Mouse (Mus musculus): ENCODE results near the gene Elavl4. TPM values are rescaled to one million over a fixed set of nuclear protein-coding genes. Genes with fewer than 3 reads are reported as not detected.

Gene Elavl4
- polyA plus RNA-seq, 1 experiment from 2014 or later, result 90.4 TPM

- H3K27me3 ChIP-seq (replicated peaks; ENCODE audit: low read depth, poor library complexity, severe bottlenecking), result no peaks in the 10 kb centered on the region
- H3K4me3 ChIP-seq, result no peak overlapping the region
- H3K27ac ChIP-seq (replicated peaks), result no peak overlapping the region
- peaks cover 11% of the 10 kb centered on the region for H3K4me1 ChIP-seq
- DNase-seq (ENCODE audit: low spot score), result no peak
- WGBS, result 93% methylated on average over 4 of the region's 4 CpGs
- H3K36me3 ChIP-seq (replicated peaks), result no peaks in the 10 kb centered on the region
- H3K9me3 ChIP-seq, result no peaks in the 10 kb centered on the region
Observed at GRCm38 (mm10) chr4:110255617-110256016, 96.1 kb downstream of the Elavl4 start.

- WGBS, result 78% methylated on average over 3 of the region's 3 CpGs
- Histone ChIP-seq H3K9me3 (no peaks in the 10 kb centered on the region), H3K27ac (replicated peaks) (no peak overlapping the region), H3K4me3 (no peak overlapping the region), H3K27me3 (replicated peaks; ENCODE audit: low read depth, poor library complexity, severe bottlenecking) (no peaks in the 10 kb centered on the region), H3K4me1 (no peaks in the 10 kb centered on the region), H3K36me3 (replicated peaks) (no peaks in the 10 kb centered on the region)
- no peak for DNase-seq (ENCODE audit: low spot score)
Observed at GRCm38 (mm10) chr4:110250055-110250454, 101.7 kb downstream of the Elavl4 start.

GRCm38 (mm10) chr4:110242879-110243278 lies 108.8 kb downstream of the Elavl4 start:
- DNase-seq (ENCODE audit: low spot score), result no peak
- H3K36me3 ChIP-seq (replicated peaks), result no peaks in the 10 kb centered on the region
- no peaks in the 10 kb centered on the region for H3K9me3 ChIP-seq
- H3K27me3 ChIP-seq (replicated peaks; ENCODE audit: low read depth, poor library complexity, severe bottlenecking), result no peaks in the 10 kb centered on the region
- no peak overlapping the region for H3K27ac ChIP-seq (replicated peaks)
- H3K4me1 ChIP-seq, result no peaks in the 10 kb centered on the region
- H3K4me3 ChIP-seq, result no peak overlapping the region

GRCm38 (mm10) chr4:110234554-110234953 lies 117.2 kb downstream of the Elavl4 start:
- no peaks in the 10 kb centered on the region for H3K36me3 ChIP-seq (replicated peaks)
- no peaks in the 10 kb centered on the region for H3K27me3 ChIP-seq (replicated peaks; ENCODE audit: low read depth, poor library complexity, severe bottlenecking)
- 88% methylated on average over 1 of the region's 1 CpGs for WGBS

GRCm38 (mm10) chr4:110232327-110232726 lies 119.4 kb downstream of the Elavl4 start:
- no peaks in the 10 kb centered on the region for H3K36me3 ChIP-seq (replicated peaks)
- WGBS, result 81% methylated on average over 3 of the region's 3 CpGs

More at GRCm38 (mm10) chr4:110234554-110234953, 117.2 kb downstream of the Elavl4 start:
- no peaks in the 10 kb centered on the region for H3K4me1 ChIP-seq
- DNase-seq (ENCODE audit: low spot score), result no peak
- no peak overlapping the region for H3K27ac ChIP-seq (replicated peaks)
- H3K4me3 ChIP-seq, result no peak overlapping the region
- H3K9me3 ChIP-seq, result no peaks in the 10 kb centered on the region

GRCm38 (mm10) chr4:110231799-110232198 lies 119.9 kb downstream of the Elavl4 start:
- no peak for DNase-seq (ENCODE audit: low spot score)
- Histone ChIP-seq H3K27ac (replicated peaks) (no peak overlapping the region), H3K36me3 (replicated peaks) (no peaks in the 10 kb centered on the region), H3K9me3 (no peaks in the 10 kb centered on the region), H3K4me1 (no peaks in the 10 kb centered on the region), H3K27me3 (replicated peaks; ENCODE audit: low read depth, poor library complexity, severe bottlenecking) (no peaks in the 10 kb centered on the region), H3K4me3 (no peak overlapping the region)
- whole genome bisulfite sequencing, result 84% methylated on average over 4 of the region's 4 CpGs

More at GRCm38 (mm10) chr4:110232327-110232726, 119.4 kb downstream of the Elavl4 start:
- Histone ChIP-seq H3K27me3 (replicated peaks; ENCODE audit: low read depth, poor library complexity, severe bottlenecking) (no peaks in the 10 kb centered on the region), H3K9me3 (no peaks in the 10 kb centered on the region), H3K4me1 (no peaks in the 10 kb centered on the region), H3K27ac (replicated peaks) (no peak overlapping the region), H3K4me3 (no peak overlapping the region)
- no peak for DNase-seq (ENCODE audit: low spot score)

GRCm38 (mm10) chr4:110229652-110230051 lies 122.1 kb downstream of the Elavl4 start:
- H3K9me3 ChIP-seq, result no peaks in the 10 kb centered on the region
- H3K27ac ChIP-seq (replicated peaks), result no peak overlapping the region
- H3K36me3 ChIP-seq (replicated peaks), result no peaks in the 10 kb centered on the region
- WGBS, result 94% methylated on average over 1 of the region's 1 CpGs
- no peaks in the 10 kb centered on the region for H3K27me3 ChIP-seq (replicated peaks; ENCODE audit: low read depth, poor library complexity, severe bottlenecking)
- DNase-seq (ENCODE audit: low spot score), result no peak
- H3K4me3 ChIP-seq, result no peak overlapping the region
- 0 out of 2 replicates have a peak, but pooled peaks cover 3% of the 10 kb centered on the region for H3K4me1 ChIP-seq

- 0 out of 2 replicates have a peak, but pooled peaks cover 3% of the 10 kb centered on the region for H3K4me1 ChIP-seq
Observed at GRCm38 (mm10) chr4:110229238-110229637, 122.5 kb downstream of the Elavl4 start.

GRCm38 (mm10) chr4:110227621-110228031 lies 124.1 kb downstream of the Elavl4 start:
- no peak for DNase-seq (ENCODE audit: low spot score)
- Histone ChIP-seq H3K27ac (replicated peaks) (no peak overlapping the region), H3K27me3 (replicated peaks; ENCODE audit: low read depth, poor library complexity, severe bottlenecking) (no peaks in the 10 kb centered on the region), H3K4me3 (no peak overlapping the region), H3K36me3 (replicated peaks) (no peaks in the 10 kb centered on the region), H3K9me3 (no peaks in the 10 kb centered on the region), H3K4me1 (0 out of 2 replicates have a peak, but pooled peaks cover 3% of the 10 kb centered on the region)
- WGBS, result 85% methylated on average over 8 of the region's 8 CpGs

More at GRCm38 (mm10) chr4:110229238-110229637, 122.5 kb downstream of the Elavl4 start:
- H3K27ac ChIP-seq (replicated peaks), result no peak overlapping the region
- H3K27me3 ChIP-seq (replicated peaks; ENCODE audit: low read depth, poor library complexity, severe bottlenecking), result no peaks in the 10 kb centered on the region
- DNase-seq (ENCODE audit: low spot score), result no peak
- no peaks in the 10 kb centered on the region for H3K9me3 ChIP-seq
- no peaks in the 10 kb centered on the region for H3K36me3 ChIP-seq (replicated peaks)
- H3K4me3 ChIP-seq, result no peak overlapping the region

- H3K4me3 ChIP-seq, result no peak overlapping the region
- H3K27ac ChIP-seq (replicated peaks), result no peak overlapping the region
- no peaks in the 10 kb centered on the region for H3K27me3 ChIP-seq (replicated peaks; ENCODE audit: low read depth, poor library complexity, severe bottlenecking)
- H3K4me1 ChIP-seq, result 0 out of 2 replicates have a peak, but pooled peaks cover 3% of the 10 kb centered on the region
- WGBS, result 82% methylated on average over 10 of the region's 10 CpGs
- H3K9me3 ChIP-seq, result no peaks in the 10 kb centered on the region
- H3K36me3 ChIP-seq (replicated peaks), result no peaks in the 10 kb centered on the region
- DNase-seq (ENCODE audit: low spot score), result no peak
Observed at GRCm38 (mm10) chr4:110225492-110225891, 126.2 kb downstream of the Elavl4 start.

GRCm38 (mm10) chr4:110218819-110219218 lies 132.9 kb downstream of the Elavl4 start:
- H3K4me1 ChIP-seq, result peaks cover under 1% of the 10 kb centered on the region
- DNase-seq (ENCODE audit: low spot score), result no peak
- WGBS, result 87% methylated on average over 5 of the region's 5 CpGs
- no peaks in the 10 kb centered on the region for H3K9me3 ChIP-seq
- no peaks in the 10 kb centered on the region for H3K27me3 ChIP-seq (replicated peaks; ENCODE audit: low read depth, poor library complexity, severe bottlenecking)
- no peak overlapping the region for H3K4me3 ChIP-seq
- H3K27ac ChIP-seq (replicated peaks), result no peak overlapping the region
- no peaks in the 10 kb centered on the region for H3K36me3 ChIP-seq (replicated peaks)

- Histone ChIP-seq H3K4me3 (no peak overlapping the region), H3K36me3 (replicated peaks) (no peaks in the 10 kb centered on the region), H3K27me3 (replicated peaks; ENCODE audit: low read depth, poor library complexity, severe bottlenecking) (no peaks in the 10 kb centered on the region), H3K4me1 (peaks cover 4% of the 10 kb centered on the region), H3K9me3 (no peaks in the 10 kb centered on the region), H3K27ac (replicated peaks) (no peak overlapping the region)
- DNase-seq (ENCODE audit: low spot score), result no peak
- 57% methylated on average over 3 of the region's 3 CpGs for WGBS
Observed at GRCm38 (mm10) chr4:110217553-110217952, 134.2 kb downstream of the Elavl4 start.

- 94% methylated on average over 6 of the region's 6 CpGs for WGBS
- DNase-seq (ENCODE audit: low spot score), result no peak
- H3K27me3 ChIP-seq (replicated peaks; ENCODE audit: low read depth, poor library complexity, severe bottlenecking), result no peaks in the 10 kb centered on the region
- no peak overlapping the region; the same call in 1 of the 2 replicates for H3K27ac ChIP-seq (replicated peaks)
- no peaks in the 10 kb centered on the region; the same call in 1 of the 2 replicates for H3K36me3 ChIP-seq (replicated peaks)
- H3K4me3 ChIP-seq, result no peak overlapping the region
- H3K4me1 ChIP-seq, result peaks cover 25% of the 10 kb centered on the region
- no peaks in the 10 kb centered on the region for H3K9me3 ChIP-seq
Observed at GRCm38 (mm10) chr4:110214543-110214942, 137.2 kb downstream of the Elavl4 start.
